Mouse (Mus musculus) limb, embryonic 10.5 days (tissue): ENCODE measurements around the gene Gm4836. TPM values are rescaled to one million over a fixed set of nuclear protein-coding genes. Genes with fewer than 3 reads are reported as not detected.
"Not testable (repeated sequence)": the region's sequence is repeated elsewhere in the genome, so short reads cannot be mapped to it uniquely, and the experiment has no call there.

Experiments
- DNase-seq: peaks from one replicate; pipeline ENCODE4 v3.0.0-alpha.2; 2017; ENCODE audit warnings: low spot score
- H3K27ac ChIP-seq: fragments of 300-500 bp; sonication (generic); 2 replicates; pipeline ENCODE4 v1.5.1; 2016; ENCODE audit warnings: mild to moderate bottlenecking
- H3K27me3 ChIP-seq: fragments of 300-500 bp; sonication (generic); 2 replicates; pipeline ENCODE4 v1.6.1; 2016; ENCODE audit warnings: low read depth, mild to moderate bottlenecking; ENCODE audit not compliant: poor library complexity, severe bottlenecking
- H3K36me3 ChIP-seq: fragments of 300-500 bp; sonication (generic); 2 replicates; pipeline ENCODE4 v1.6.1; 2016; ENCODE audit warnings: mild to moderate bottlenecking, moderate library complexity
- H3K4me1 ChIP-seq: fragments of 300-500 bp; sonication (generic); 2 replicates; pipeline ENCODE4 v1.6.1; 2016
- H3K4me3 ChIP-seq: fragments of 300-500 bp; sonication (generic); 2 replicates; pipeline ENCODE4 v1.5.1; 2016; ENCODE audit warnings: mild to moderate bottlenecking, moderate library complexity
- H3K9me3 ChIP-seq: fragments of 300-500 bp; sonication (generic); replicated peaks from 2 replicates; pipeline ENCODE4 v1.6.1; 2016; ENCODE audit warnings: mild to moderate bottlenecking
- WGBS: fragments of 180-500 bp; shearing (Covaris S2); methylation state at CpG from one replicate; pipeline ENCODE4 v1.1.7; 2016; 5-methylcytosine and 5-hydroxymethylcytosine counted together
- polyA plus RNA-seq: library from polyadenylated mRNA; unstranded; fragments of >200 nt; fragmentation: Nextera tagmentation; extraction: Ambion mirVana; gene quantifications from 2 replicates; pipeline ENCODE4 v1.2.1, GENCODE M21; 2016

Gm4836 gene
- polyA plus RNA-seq = not detected in 2 replicates

GRCm38 (mm10) chrX:28293532-28293931 is at the start of gene Gm4836:
Gene Gm4836, minus strand, starts transcription at chrX:28293632.
- WGBS = no CpG with 5 or more reads among the region's 6 CpGs
- not testable (repeated sequence) for H3K4me1 ChIP-seq, H3K9me3 ChIP-seq, H3K27me3 ChIP-seq, H3K4me3 ChIP-seq, H3K36me3 ChIP-seq, DNase-seq, H3K27ac ChIP-seq
